20 mouse cellular contexts compared by ENCODE assay signal in the genomic region with DNA sequence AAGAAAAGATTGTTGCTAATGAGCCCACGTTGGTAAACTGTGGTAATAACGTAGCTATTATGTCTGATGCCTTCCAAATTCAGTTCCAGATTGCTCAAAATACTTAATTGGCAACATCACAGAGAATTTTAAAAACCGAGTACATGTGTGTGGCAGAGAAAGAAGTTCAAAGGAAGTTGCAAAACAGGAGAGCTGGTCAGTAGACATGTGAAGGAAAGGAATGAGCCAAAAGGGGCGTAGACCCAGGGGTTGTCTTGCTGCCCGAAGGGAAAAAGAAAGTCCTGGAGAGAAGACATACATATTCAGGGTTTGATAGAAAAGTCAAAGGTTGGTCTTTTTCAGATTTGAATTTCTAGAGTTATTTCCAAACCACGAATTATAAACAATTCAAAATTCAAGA.
"Had no signal": no experiment of that assay in that cellular context is flagged by ENCODE, and none has a peak within 500 bp of the region (broad histone marks: within the 10 kb centered on the region; RNA-seq: fewer than 3 reads in every experiment).

No protein-coding gene starts in this region.

- DNase-seq: kidney, adult 18-20 months; kidney, adult 9 months; kidney, postnatal 25 days; layer of hippocampus, adult 9-11 months; liver; liver, postnatal 0 days; lung, embryonic 14.5 days; lung, postnatal 14 days; midbrain, embryonic 14.5 days; right cerebral cortex, postnatal 14 days; right cerebral cortex, postnatal 4 days; thymus, postnatal 25 days had no signal

- H3K4me1 ChIP-seq: limb, embryonic 13.5 days; stomach, embryonic 15.5 days had no signal

- H3K27ac ChIP-seq: kidney, postnatal 0 days; layer of hippocampus, adult 2 months; limb, embryonic 10.5 days; limb, embryonic 13.5 days; liver, embryonic 14.5 days; stomach, embryonic 15.5 days had no signal

- H3K9ac ChIP-seq: limb, embryonic 13.5 days; liver, embryonic 14.5 days; liver, postnatal 0 days; lung, embryonic 14.5 days; stomach, embryonic 15.5 days had no signal

- ATAC-seq: intestine, embryonic 16.5 days; liver, postnatal 0 days had no signal

- H3K36me3 ChIP-seq: limb, embryonic 10.5 days; limb, embryonic 13.5 days; stomach, embryonic 15.5 days had no signal

- H3K9me3 ChIP-seq: limb, embryonic 10.5 days; limb, embryonic 13.5 days; stomach, embryonic 15.5 days had no signal

- H3K27me3 ChIP-seq: limb, embryonic 13.5 days; stomach, embryonic 15.5 days had no signal

- H3K4me2 ChIP-seq: limb, embryonic 13.5 days; lung, embryonic 14.5 days; midbrain, embryonic 11.5 days; stomach, embryonic 15.5 days had no signal

- H3K4me3 ChIP-seq: layer of hippocampus, adult 2 months; limb, embryonic 10.5 days; limb, embryonic 13.5 days; stomach, embryonic 15.5 days had no signal
